Mouse (Mus musculus) forebrain, embryonic 11.5 days (tissue): ENCODE data around the gene Ankrd44. TPM values are rescaled to one million over a fixed set of nuclear protein-coding genes. Genes with fewer than 3 reads are reported as not detected.

Experiments
- ATAC-seq: fragments of 200-750 bp; cut with Nextera tagmentation; replicated peaks from 2 replicates; pipeline ENCODE4 v1.8.0; 2017; ENCODE audit warnings: moderate TSS enrichment; ENCODE audit not compliant: low FRiP score
- DNase-seq: peaks from one replicate; pipeline ENCODE4 v3.0.0-alpha.2; 2017; ENCODE audit warnings: low spot score
- H3K27ac ChIP-seq: fragments of 300-500 bp; sonication (generic); 2 replicates; pipeline ENCODE4 v1.5.1; 2014; ENCODE audit warnings: low read depth, low read length
- H3K27me3 ChIP-seq: fragments of 300-500 bp; sonication (generic); 2 replicates; pipeline ENCODE4 v1.6.1; 2014; ENCODE audit warnings: mild to moderate bottlenecking, low read length, mixed read lengths; ENCODE audit not compliant: control insufficient read depth, insufficient read depth
- H3K36me3 ChIP-seq: fragments of 300-500 bp; sonication (generic); 2 replicates; pipeline ENCODE4 v1.6.1; 2014; ENCODE audit warnings: mild to moderate bottlenecking, low read length, moderate library complexity, mixed read lengths; ENCODE audit not compliant: control insufficient read depth, insufficient read depth
- H3K4me1 ChIP-seq: fragments of 300-500 bp; sonication (generic); replicated peaks from 2 replicates; pipeline ENCODE4 v1.6.1; 2014; ENCODE audit warnings: low read length, mixed read lengths; ENCODE audit not compliant: control insufficient read depth, insufficient read depth
- H3K4me2 ChIP-seq: fragments of 300-500 bp; sonication (generic); 2 replicates; pipeline ENCODE4 v1.6.1; 2014; ENCODE audit warnings: low read depth, mild to moderate bottlenecking, low read length, moderate library complexity, mixed read lengths; ENCODE audit not compliant: severe bottlenecking
- H3K4me3 ChIP-seq: fragments of 300-500 bp; sonication (generic); 2 replicates; pipeline ENCODE4 v1.5.1; 2014; ENCODE audit warnings: low read depth, low read length
- H3K9ac ChIP-seq: fragments of 300-500 bp; sonication (generic); 2 replicates; pipeline ENCODE4 v1.6.1; 2014; ENCODE audit warnings: low read length
- H3K9me3 ChIP-seq: fragments of 300-500 bp; sonication (generic); 2 replicates; pipeline ENCODE4 v1.6.1; 2016; ENCODE audit warnings: low read length, mixed read lengths; ENCODE audit not compliant: control insufficient read depth
- WGBS: fragments of 180-500 bp; shearing (Covaris S2); extraction: QIAGEN DNeasy Blood & Tissue Kit; methylation state at CpG from one replicate; pipeline ENCODE4 v1.1.7; 2014; 5-methylcytosine and 5-hydroxymethylcytosine counted together
- polyA plus RNA-seq: library from polyadenylated mRNA; unstranded; fragments of >200 nt; fragmentation: Nextera tagmentation; extraction: Ambion mirVana; gene quantifications from 2 replicates; pipeline ENCODE4 v1.2.1, GENCODE M21; 2014

Gene Ankrd44
- polyA plus RNA-seq, 1 experiment from 2014 or later, result 19.3 TPM

GRCm38 (mm10) chr1:54913379-54913873 is 12.8 kb downstream of the Ankrd44 start:
- no peak for ATAC-seq
- H3K27ac ChIP-seq, result no peak overlapping the region
- no peak for DNase-seq

GRCm38 (mm10) chr1:54913063-54913335 is 13.2 kb downstream of the Ankrd44 start:
- H3K9me3 ChIP-seq, result no peaks in the 10 kb centered on the region
- H3K9ac ChIP-seq, result no peak overlapping the region
- no peaks in the 10 kb centered on the region for H3K27me3 ChIP-seq
- ATAC-seq, result no peak
- H3K4me1 ChIP-seq, result no peaks in the 10 kb centered on the region; the same call in 1 of the 2 replicates
- H3K27ac ChIP-seq, result no peak overlapping the region
- H3K4me2 ChIP-seq, result no peak overlapping the region
- no peak for DNase-seq
- no peak overlapping the region for H3K4me3 ChIP-seq
- H3K36me3 ChIP-seq, result no peaks in the 10 kb centered on the region

More at GRCm38 (mm10) chr1:54913379-54913873, 12.8 kb downstream of the Ankrd44 start:
- H3K36me3 ChIP-seq, result no peaks in the 10 kb centered on the region
- H3K9me3 ChIP-seq, result no peaks in the 10 kb centered on the region
- 92% methylated on average over 3 of the region's 3 CpGs for WGBS
- no peak overlapping the region for H3K9ac ChIP-seq
- H3K4me1 ChIP-seq, result no peaks in the 10 kb centered on the region; the same call in 1 of the 2 replicates
- H3K4me2 ChIP-seq, result no peak overlapping the region
- no peaks in the 10 kb centered on the region for H3K27me3 ChIP-seq
- no peak overlapping the region for H3K4me3 ChIP-seq

GRCm38 (mm10) chr1:54912290-54913062 is 13.7 kb downstream of the Ankrd44 start:
- Histone ChIP-seq H3K9me3 (no peaks in the 10 kb centered on the region), H3K4me2 (no peak overlapping the region), H3K4me1 (no peaks in the 10 kb centered on the region; the same call in 1 of the 2 replicates), H3K4me3 (no peak overlapping the region), H3K27ac (no peak overlapping the region), H3K27me3 (no peaks in the 10 kb centered on the region), H3K36me3 (no peaks in the 10 kb centered on the region), H3K9ac (no peak overlapping the region)
- DNase-seq (no peak), ATAC-seq (no peak)
- WGBS, result 82% methylated on average over 7 of the region's 7 CpGs

- Histone ChIP-seq H3K27me3 (no peaks in the 10 kb centered on the region), H3K4me3 (no peak overlapping the region), H3K9me3 (no peaks in the 10 kb centered on the region), H3K4me1 (no peaks in the 10 kb centered on the region; the same call in 1 of the 2 replicates), H3K36me3 (no peaks in the 10 kb centered on the region), H3K9ac (no peak overlapping the region), H3K27ac (no peak overlapping the region), H3K4me2 (no peak overlapping the region)
- ATAC-seq (no peak), DNase-seq (no peak)
- WGBS, result 88% methylated on average over 1 of the region's 1 CpGs
Measured at GRCm38 (mm10) chr1:54911256-54911610, 15.0 kb downstream of the Ankrd44 start.

- Histone ChIP-seq H3K4me2 (no peak overlapping the region), H3K27me3 (no peaks in the 10 kb centered on the region), H3K27ac (no peak overlapping the region), H3K4me3 (no peak overlapping the region), H3K4me1 (no peaks in the 10 kb centered on the region; the same call in 1 of the 2 replicates), H3K36me3 (no peaks in the 10 kb centered on the region), H3K9me3 (no peaks in the 10 kb centered on the region), H3K9ac (no peak overlapping the region)
- no peak for DNase-seq
- WGBS, result 84% methylated on average over 5 of the region's 5 CpGs
- no peak for ATAC-seq
Measured at GRCm38 (mm10) chr1:54910489-54911255, 15.5 kb downstream of the Ankrd44 start.

- no peaks in the 10 kb centered on the region for H3K36me3 ChIP-seq
- 84% methylated on average over 3 of the region's 3 CpGs for WGBS
- no peak overlapping the region for H3K4me2 ChIP-seq
- no peaks in the 10 kb centered on the region for H3K27me3 ChIP-seq
- ATAC-seq (no peak), DNase-seq (no peak)
- no peak overlapping the region for H3K27ac ChIP-seq
- H3K9me3 ChIP-seq, result no peaks in the 10 kb centered on the region
- H3K4me1 ChIP-seq, result no peaks in the 10 kb centered on the region; the same call in 1 of the 2 replicates
- H3K9ac ChIP-seq, result no peak overlapping the region
- no peak overlapping the region for H3K4me3 ChIP-seq
Measured at GRCm38 (mm10) chr1:54908786-54909185, 17.4 kb downstream of the Ankrd44 start.

GRCm38 (mm10) chr1:54907066-54907639 is 19.0 kb downstream of the Ankrd44 start:
- Histone ChIP-seq H3K9me3 (no peaks in the 10 kb centered on the region), H3K9ac (no peak overlapping the region), H3K27me3 (no peaks in the 10 kb centered on the region), H3K36me3 (no peaks in the 10 kb centered on the region), H3K4me1 (no peaks in the 10 kb centered on the region; the same call in 1 of the 2 replicates), H3K4me3 (no peak overlapping the region), H3K4me2 (no peak overlapping the region), H3K27ac (peak overlapping the region; percentile 9; the same call in 1 of the 2 replicates)
- DNase-seq (peak; percentile 55), ATAC-seq (no peak)
- WGBS, result 36% methylated on average over 15 of the region's 15 CpGs

GRCm38 (mm10) chr1:54906322-54906721 is 19.9 kb downstream of the Ankrd44 start:
- H3K36me3 ChIP-seq, result no peaks in the 10 kb centered on the region
- H3K4me1 ChIP-seq, result no peaks in the 10 kb centered on the region
- WGBS, result 85% methylated on average over 8 of the region's 8 CpGs
- H3K27ac ChIP-seq, result no peak overlapping the region
- DNase-seq (no peak), ATAC-seq (no peak)
- no peaks in the 10 kb centered on the region for H3K27me3 ChIP-seq
- no peak overlapping the region for H3K9ac ChIP-seq
- no peak overlapping the region for H3K4me3 ChIP-seq
- H3K4me2 ChIP-seq, result no peak overlapping the region
- H3K9me3 ChIP-seq, result no peaks in the 10 kb centered on the region
